Mouse (Mus musculus) midbrain, embryonic 11.5 days (tissue): ENCODE results near the gene Fbln1. TPM values are rescaled to one million over a fixed set of nuclear protein-coding genes. Genes with fewer than 3 reads are reported as not detected.

Experiments used
- ATAC-seq: fragments of 200-750 bp; cut with Nextera tagmentation; 2 replicates; pipeline ENCODE4 v1.8.0; 2017; ENCODE audit warnings: moderate TSS enrichment, moderate library complexity; ENCODE audit not compliant: low FRiP score
- DNase-seq: peaks from one replicate; pipeline ENCODE4 v3.0.0; 2015; ENCODE audit warnings: low spot score; ENCODE audit errors: missing footprints
- H3K27ac ChIP-seq: fragments of 300-500 bp; sonication (generic); 2 replicates; pipeline ENCODE4 v1.5.1; 2014; ENCODE audit warnings: low read depth, low read length
- H3K27me3 ChIP-seq: fragments of 300-500 bp; sonication (generic); 2 replicates; pipeline ENCODE4 v1.6.1; 2014; ENCODE audit warnings: mild to moderate bottlenecking, low read length, moderate library complexity, mixed read lengths; ENCODE audit not compliant: control insufficient read depth, insufficient read depth
- H3K36me3 ChIP-seq: fragments of 300-500 bp; sonication (generic); 2 replicates; pipeline ENCODE4 v1.6.1; 2014; ENCODE audit warnings: mild to moderate bottlenecking, low read length, moderate library complexity, mixed read lengths; ENCODE audit not compliant: control insufficient read depth, insufficient read depth
- H3K4me1 ChIP-seq: fragments of 300-500 bp; sonication (generic); 2 replicates; pipeline ENCODE4 v1.6.1; 2014; ENCODE audit warnings: low read length; ENCODE audit not compliant: control insufficient read depth, insufficient read depth
- H3K4me2 ChIP-seq: fragments of 300-500 bp; sonication (generic); 2 replicates; pipeline ENCODE4 v1.6.1; 2014; ENCODE audit warnings: mild to moderate bottlenecking, moderate library complexity
- H3K4me3 ChIP-seq: fragments of 300-500 bp; sonication (generic); 2 replicates; pipeline ENCODE4 v1.5.1; 2014; ENCODE audit warnings: low read depth, low read length
- H3K9ac ChIP-seq: fragments of 300-500 bp; sonication (generic); 2 replicates; pipeline ENCODE4 v1.6.1; 2014; ENCODE audit warnings: low read length
- H3K9me3 ChIP-seq: fragments of 300-500 bp; sonication (generic); 2 replicates; pipeline ENCODE4 v1.6.1; 2016; ENCODE audit warnings: low read length; ENCODE audit not compliant: control insufficient read depth
- WGBS: fragments of 180-500 bp; shearing (Covaris S2); extraction: QIAGEN DNeasy Blood & Tissue Kit; methylation state at CpG from one replicate; pipeline ENCODE4 v1.1.7; 2014; 5-methylcytosine and 5-hydroxymethylcytosine counted together
- polyA plus RNA-seq: library from polyadenylated mRNA; unstranded; fragments of >200 nt; fragmentation: Nextera tagmentation; extraction: Ambion mirVana; gene quantifications from 2 replicates; pipeline ENCODE4 v1.2.1, GENCODE M21; 2014

The Fbln1 gene
- polyA plus RNA-seq, 1 experiment from 2014 or later: 165 TPM

GRCm38 (mm10) chr15:85229960-85230535 is 24.3 kb downstream of the Fbln1 start:
- DNase-seq (no peak), ATAC-seq (no peak)
- no peaks in the 10 kb centered on the region for H3K27me3 ChIP-seq
- no peak overlapping the region for H3K27ac ChIP-seq
- no peak overlapping the region for H3K4me3 ChIP-seq
- no peak overlapping the region for H3K4me2 ChIP-seq
- H3K9me3 ChIP-seq: no peaks in the 10 kb centered on the region
- H3K36me3 ChIP-seq: peaks cover 5% of the 10 kb centered on the region
- 91% methylated on average over 13 of the region's 13 CpGs for WGBS
- no peak overlapping the region for H3K9ac ChIP-seq
- no peaks in the 10 kb centered on the region for H3K4me1 ChIP-seq

GRCm38 (mm10) chr15:85230613-85231012 is 24.9 kb downstream of the Fbln1 start:
- Histone ChIP-seq H3K9me3 (no peaks in the 10 kb centered on the region), H3K27me3 (no peaks in the 10 kb centered on the region), H3K4me1 (no peaks in the 10 kb centered on the region), H3K27ac (no peak overlapping the region), H3K36me3 (peaks cover 5% of the 10 kb centered on the region), H3K4me2 (no peak overlapping the region), H3K4me3 (no peak overlapping the region), H3K9ac (no peak overlapping the region)
- ATAC-seq: no peak
- 91% methylated on average over 14 of the region's 14 CpGs for WGBS
- DNase-seq: no peak

- H3K27me3 ChIP-seq: no peaks in the 10 kb centered on the region
- no peak for ATAC-seq
- WGBS: 86% methylated on average over 13 of the region's 13 CpGs
These were observed 25.9 kb downstream of the Fbln1 start for GRCm38 (mm10) chr15:85231443-85232255.

GRCm38 (mm10) chr15:85232256-85232535 is 26.4 kb downstream of the Fbln1 start:
- WGBS: 93% methylated on average over 4 of the region's 4 CpGs
- Histone ChIP-seq H3K36me3 (peaks cover 8% of the 10 kb centered on the region), H3K4me1 (no peaks in the 10 kb centered on the region), H3K9ac (no peak overlapping the region), H3K27ac (no peak overlapping the region), H3K27me3 (no peaks in the 10 kb centered on the region), H3K4me2 (no peak overlapping the region), H3K4me3 (no peak overlapping the region), H3K9me3 (no peaks in the 10 kb centered on the region)
- DNase-seq (no peak), ATAC-seq (no peak)

More at GRCm38 (mm10) chr15:85231443-85232255, 25.9 kb downstream of the Fbln1 start:
- Histone ChIP-seq H3K4me2 (no peak overlapping the region), H3K27ac (no peak overlapping the region), H3K4me1 (no peaks in the 10 kb centered on the region), H3K36me3 (peaks cover 7% of the 10 kb centered on the region), H3K9ac (no peak overlapping the region), H3K4me3 (no peak overlapping the region), H3K9me3 (no peaks in the 10 kb centered on the region)
- peak; percentile 98 for DNase-seq

- Histone ChIP-seq H3K4me1 (no peaks in the 10 kb centered on the region), H3K9me3 (no peaks in the 10 kb centered on the region), H3K4me2 (no peak overlapping the region), H3K4me3 (no peak overlapping the region), H3K9ac (no peak overlapping the region), H3K27ac (no peak overlapping the region), H3K27me3 (no peaks in the 10 kb centered on the region), H3K36me3 (peaks cover 9% of the 10 kb centered on the region)
- ATAC-seq (no peak), DNase-seq (no peak)
- WGBS: 94% methylated on average over 25 of the region's 25 CpGs
These were observed 26.9 kb downstream of the Fbln1 start for GRCm38 (mm10) chr15:85232543-85233250.

- Histone ChIP-seq H3K9me3 (no peaks in the 10 kb centered on the region), H3K9ac (no peak overlapping the region)
- 90% methylated on average over 4 of the region's 4 CpGs for WGBS
These were observed 27.5 kb downstream of the Fbln1 start for GRCm38 (mm10) chr15:85233251-85233611.

GRCm38 (mm10) chr15:85233690-85234089 is 27.9 kb downstream of the Fbln1 start:
- no peak overlapping the region for H3K4me2 ChIP-seq
- H3K4me1 ChIP-seq: no peaks in the 10 kb centered on the region
- H3K36me3 ChIP-seq: peaks cover 13% of the 10 kb centered on the region
- 90% methylated on average over 4 of the region's 4 CpGs for WGBS
- H3K27ac ChIP-seq: no peak overlapping the region
- H3K9me3 ChIP-seq: no peaks in the 10 kb centered on the region
- no peak for DNase-seq
- no peak for ATAC-seq
- no peak overlapping the region for H3K9ac ChIP-seq
- H3K27me3 ChIP-seq: no peaks in the 10 kb centered on the region
- no peak overlapping the region for H3K4me3 ChIP-seq

More at GRCm38 (mm10) chr15:85233251-85233611, 27.5 kb downstream of the Fbln1 start:
- H3K4me2 ChIP-seq: no peak overlapping the region
- H3K36me3 ChIP-seq: peaks cover 13% of the 10 kb centered on the region
- no peak overlapping the region for H3K4me3 ChIP-seq
- H3K27ac ChIP-seq: no peak overlapping the region
- DNase-seq: no peak
- H3K4me1 ChIP-seq: no peaks in the 10 kb centered on the region
- no peaks in the 10 kb centered on the region for H3K27me3 ChIP-seq
- no peak for ATAC-seq

GRCm38 (mm10) chr15:85238821-85239745 is 33.3 kb downstream of the Fbln1 start:
- Histone ChIP-seq H3K27ac (no peak overlapping the region), H3K4me3 (no peak overlapping the region), H3K9ac (no peak overlapping the region), H3K4me1 (no peaks in the 10 kb centered on the region), H3K36me3 (peaks cover 29% of the 10 kb centered on the region; the same call in 1 of the 2 replicates), H3K9me3 (no peaks in the 10 kb centered on the region), H3K4me2 (no peak overlapping the region), H3K27me3 (no peaks in the 10 kb centered on the region)
- WGBS: 94% methylated on average over 22 of the region's 22 CpGs
- no peak for DNase-seq
- no peak for ATAC-seq
